Mouse (Mus musculus) limb, embryonic 10.5 days (tissue): Measurements from ENCODE around the gene Tsks. TPM values are rescaled to one million over a fixed set of nuclear protein-coding genes. Genes with fewer than 3 reads are reported as not detected.

Experiments
- DNase-seq: peaks from one replicate; pipeline ENCODE4 v3.0.0-alpha.2; 2017; ENCODE audit warnings: low spot score
- H3K27ac ChIP-seq: fragments of 300-500 bp; sonication (generic); 2 replicates; pipeline ENCODE4 v1.5.1; 2016; ENCODE audit warnings: mild to moderate bottlenecking
- H3K27me3 ChIP-seq: fragments of 300-500 bp; sonication (generic); 2 replicates; pipeline ENCODE4 v1.6.1; 2016; ENCODE audit warnings: low read depth, mild to moderate bottlenecking; ENCODE audit not compliant: poor library complexity, severe bottlenecking
- H3K36me3 ChIP-seq: fragments of 300-500 bp; sonication (generic); 2 replicates; pipeline ENCODE4 v1.6.1; 2016; ENCODE audit warnings: mild to moderate bottlenecking, moderate library complexity
- H3K4me1 ChIP-seq: fragments of 300-500 bp; sonication (generic); 2 replicates; pipeline ENCODE4 v1.6.1; 2016
- H3K4me3 ChIP-seq: fragments of 300-500 bp; sonication (generic); 2 replicates; pipeline ENCODE4 v1.5.1; 2016; ENCODE audit warnings: mild to moderate bottlenecking, moderate library complexity
- H3K9me3 ChIP-seq: fragments of 300-500 bp; sonication (generic); replicated peaks from 2 replicates; pipeline ENCODE4 v1.6.1; 2016; ENCODE audit warnings: mild to moderate bottlenecking
- WGBS: fragments of 180-500 bp; shearing (Covaris S2); methylation state at CpG from one replicate; pipeline ENCODE4 v1.1.7; 2016; 5-methylcytosine and 5-hydroxymethylcytosine counted together
- polyA plus RNA-seq: library from polyadenylated mRNA; unstranded; fragments of >200 nt; fragmentation: Nextera tagmentation; extraction: Ambion mirVana; gene quantifications from 2 replicates; pipeline ENCODE4 v1.2.1, GENCODE M21; 2016

Tsks gene
- polyA plus RNA-seq, 1 experiment from 2014 or later: 0.18 TPM

DNA sequence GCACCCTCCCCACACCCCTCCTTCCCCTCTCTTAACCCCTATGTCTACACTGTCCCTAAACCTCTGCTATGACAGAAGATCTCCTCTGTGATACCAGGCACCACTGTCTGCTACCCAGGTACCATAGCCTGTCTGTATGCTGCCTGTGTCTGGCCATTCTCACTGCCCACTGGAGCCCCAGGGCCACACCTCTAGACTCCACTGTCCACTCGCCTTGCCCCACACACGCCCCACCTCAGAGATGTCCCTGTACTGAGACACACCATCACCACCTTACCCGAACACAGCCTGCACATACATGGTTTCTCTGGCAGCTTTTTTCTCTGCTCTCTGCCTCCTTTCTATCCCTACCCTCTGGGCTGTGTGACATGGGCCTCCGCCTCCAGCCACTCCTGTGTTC is 26.1 kb upstream of the Tsks start:
- H3K27ac ChIP-seq: no peak overlapping the region
- no peaks in the 10 kb centered on the region for H3K9me3 ChIP-seq
- H3K4me1 ChIP-seq: no peaks in the 10 kb centered on the region
- DNase-seq: no peak
- 94% methylated on average over 4 of the region's 4 CpGs for WGBS
- H3K36me3 ChIP-seq: peaks cover 87% of the 10 kb centered on the region
- no peaks in the 10 kb centered on the region for H3K27me3 ChIP-seq
- H3K4me3 ChIP-seq: no peak overlapping the region

DNA sequence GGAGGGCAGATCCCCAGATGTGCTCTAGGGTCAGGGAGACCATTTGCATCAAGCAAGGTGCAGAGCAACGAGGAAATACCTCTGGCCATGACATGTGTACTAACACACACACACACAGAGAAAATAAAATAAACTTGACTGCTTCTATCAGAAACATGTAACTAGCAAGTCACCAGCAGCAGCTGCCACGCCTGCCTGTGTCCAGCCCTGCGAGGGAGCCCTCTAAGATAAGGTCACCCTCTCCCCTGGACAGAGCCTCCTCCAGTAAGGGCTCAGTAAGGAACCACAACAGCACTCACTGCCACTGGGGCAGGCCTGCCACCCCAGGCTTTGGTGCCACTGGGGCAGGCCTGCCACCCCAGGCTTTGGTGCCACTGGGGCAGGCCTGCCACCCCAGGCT is 24.8 kb upstream of the Tsks start:
- H3K4me1 ChIP-seq: no peaks in the 10 kb centered on the region
- 85% methylated on average over 3 of the region's 3 CpGs for WGBS
- no peak for DNase-seq

DNA sequence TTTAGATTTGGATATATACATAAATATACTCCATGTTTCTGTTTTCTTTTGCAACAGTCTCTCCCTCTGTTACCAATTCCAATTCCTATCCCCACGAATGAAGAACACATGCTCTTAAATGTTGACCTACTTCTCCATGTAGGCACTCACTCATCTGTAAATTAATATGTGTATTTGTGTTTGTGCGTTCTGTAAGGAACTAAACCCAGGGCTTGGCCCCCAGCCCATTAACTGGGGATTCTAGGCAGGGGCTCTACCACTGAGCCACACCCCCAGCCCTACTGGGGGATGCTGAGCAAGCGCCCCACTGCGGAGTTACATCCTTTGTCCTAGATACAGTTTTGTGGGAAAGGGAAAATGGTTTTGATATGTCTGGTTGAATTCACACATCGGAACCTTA is 23.9 kb upstream of the Tsks start:
- no peak overlapping the region for H3K27ac ChIP-seq
- H3K9me3 ChIP-seq: no peaks in the 10 kb centered on the region
- no peaks in the 10 kb centered on the region for H3K4me1 ChIP-seq
- peaks cover 87% of the 10 kb centered on the region for H3K36me3 ChIP-seq
- DNase-seq: no peak
- H3K27me3 ChIP-seq: no peaks in the 10 kb centered on the region
- WGBS: 92% methylated on average over 5 of the region's 5 CpGs
- no peak overlapping the region for H3K4me3 ChIP-seq

More for the DNA sequence above, 24.8 kb upstream of the Tsks start:
- H3K4me3 ChIP-seq: no peak overlapping the region
- no peaks in the 10 kb centered on the region for H3K27me3 ChIP-seq
- H3K27ac ChIP-seq: no peak overlapping the region
- H3K9me3 ChIP-seq: no peaks in the 10 kb centered on the region
- H3K36me3 ChIP-seq: peaks cover 87% of the 10 kb centered on the region

DNA sequence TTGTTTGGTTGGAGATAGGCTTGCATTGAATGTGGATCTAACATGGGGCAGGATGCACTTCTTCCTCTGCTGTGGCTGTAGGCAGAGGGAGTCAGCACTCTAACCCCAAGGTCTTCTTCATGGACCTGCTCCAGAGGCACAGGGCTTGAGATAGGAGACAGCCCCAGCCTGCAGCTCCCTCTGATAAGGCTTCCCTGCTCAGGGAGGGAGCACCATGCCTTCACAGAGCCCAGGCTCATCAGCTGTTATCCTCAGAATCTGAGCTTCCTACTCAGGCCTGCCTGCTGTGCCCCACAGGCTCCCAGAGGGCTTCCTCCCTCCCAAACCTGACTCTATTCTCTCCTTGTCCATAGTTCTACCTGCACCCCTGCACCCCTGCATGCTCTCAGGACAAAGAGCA is 20.5 kb upstream of the Tsks start:
- H3K9me3 ChIP-seq: no peaks in the 10 kb centered on the region
- no peak overlapping the region for H3K27ac ChIP-seq
- H3K36me3 ChIP-seq: peaks cover 79% of the 10 kb centered on the region
- peaks cover under 1% of the 10 kb centered on the region for H3K4me1 ChIP-seq
- H3K4me3 ChIP-seq: no peak overlapping the region
- no peaks in the 10 kb centered on the region for H3K27me3 ChIP-seq
- no peak for DNase-seq

DNA sequence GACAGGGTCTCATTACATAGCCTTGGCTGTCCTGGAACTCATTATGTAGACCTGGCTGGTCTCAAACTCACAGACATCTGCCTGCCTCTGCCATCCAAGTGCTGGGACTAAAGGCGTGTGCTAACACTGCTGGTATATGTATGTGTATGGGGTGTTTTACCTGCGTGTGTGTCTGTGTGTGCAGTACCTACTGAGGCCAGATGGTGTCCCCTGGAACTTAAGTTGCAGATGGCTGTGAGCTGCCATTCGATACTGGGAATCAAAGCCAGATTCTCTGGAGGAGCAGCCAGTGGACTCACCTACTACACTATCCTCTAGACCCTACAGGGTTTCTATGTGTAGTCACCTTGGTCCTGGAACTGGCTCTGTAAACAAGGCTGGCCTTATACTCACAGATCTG is 17.5 kb upstream of the Tsks start:
- Histone ChIP-seq H3K36me3 (peaks cover 60% of the 10 kb centered on the region), H3K27ac (no peak overlapping the region), H3K4me3 (no peak overlapping the region), H3K27me3 (no peaks in the 10 kb centered on the region), H3K4me1 (peaks cover 17% of the 10 kb centered on the region), H3K9me3 (no peaks in the 10 kb centered on the region)
- DNase-seq: no peak
- WGBS: 80% methylated on average over 3 of the region's 3 CpGs

DNA sequence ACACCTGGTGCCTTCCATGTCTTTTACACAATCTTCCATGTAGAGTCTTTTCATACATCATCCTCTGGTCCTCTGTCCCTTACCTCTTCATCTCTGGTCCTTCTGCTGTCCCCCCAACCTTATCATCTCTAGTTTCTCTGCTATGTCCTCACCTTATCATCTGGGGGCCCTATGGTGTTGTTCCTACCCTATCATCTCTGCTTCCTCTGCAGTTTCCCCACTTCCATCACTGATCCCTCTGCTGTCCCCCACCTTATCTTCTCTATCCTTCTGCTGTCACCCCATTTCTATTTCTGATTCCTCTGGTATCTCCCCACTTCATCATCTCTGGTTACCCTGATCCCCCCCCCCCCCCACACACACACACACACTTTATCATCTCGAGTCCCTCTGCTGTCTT is 14.4 kb upstream of the Tsks start:
- no peak for DNase-seq
- H3K36me3 ChIP-seq: peaks cover 31% of the 10 kb centered on the region
- no peaks in the 10 kb centered on the region for H3K27me3 ChIP-seq
- 0% methylated on average over 1 of the region's 1 CpGs for WGBS
- no peaks in the 10 kb centered on the region for H3K9me3 ChIP-seq
- peak overlapping the region; percentile 89 for H3K27ac ChIP-seq
- H3K4me1 ChIP-seq: peaks cover 19% of the 10 kb centered on the region
- H3K4me3 ChIP-seq: peak overlapping the region; percentile 97

DNA sequence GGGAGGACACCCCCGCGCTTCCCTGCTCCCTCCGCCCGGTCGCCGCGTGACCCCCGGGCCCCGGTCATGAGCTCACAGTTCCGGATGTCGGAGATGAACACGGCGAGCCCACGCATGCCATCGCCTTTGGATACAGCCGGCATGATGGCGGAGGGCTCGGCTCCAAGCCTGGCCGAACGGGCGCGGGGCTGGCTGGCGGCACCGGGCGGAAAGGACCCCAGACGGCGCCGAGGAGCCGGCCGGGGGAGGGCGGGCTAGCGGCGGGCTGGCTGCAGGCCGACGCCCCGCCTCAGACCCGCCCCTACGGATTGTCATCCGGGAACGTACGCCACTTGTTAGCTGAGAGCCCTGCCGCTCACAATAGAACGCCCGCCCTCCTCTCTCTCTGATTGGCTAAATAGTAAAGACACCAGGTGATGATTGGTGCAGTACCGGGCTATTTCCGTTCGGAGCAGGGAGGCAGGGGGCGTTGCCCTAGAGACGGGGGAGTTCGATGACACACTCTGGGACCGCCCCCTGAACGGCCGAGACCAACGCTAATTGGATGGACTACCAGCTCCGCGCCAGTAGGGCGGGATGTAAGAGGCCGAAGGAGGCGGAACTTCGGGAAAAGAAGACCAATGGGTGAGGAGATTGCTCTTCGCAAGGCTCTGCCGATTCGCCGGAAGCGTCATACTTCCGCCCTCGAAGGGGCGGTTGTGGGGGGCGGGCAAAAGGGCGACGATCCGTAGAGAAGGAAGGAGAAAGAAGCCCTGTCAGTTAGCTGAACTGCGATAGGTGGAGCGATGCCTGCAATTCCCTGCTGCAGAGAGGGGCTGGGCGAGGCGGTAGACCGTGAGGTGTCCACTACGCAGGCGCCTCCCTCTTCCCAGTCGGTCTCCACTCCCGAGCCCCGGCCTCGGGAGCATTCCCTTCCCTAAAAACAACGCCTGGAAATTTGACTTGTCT is 13.5 kb upstream of the Tsks start, which contains the start of gene Ap2a1:
TSS of gene Ap2a1 (minus strand) at position 293 of the 948 bp plus-strand sequence.
- DNase-seq: peak; percentile 96
- H3K27me3 ChIP-seq: no peaks in the 10 kb centered on the region
- peak within 1 kb of the TSS; percentile 97 for H3K4me3 ChIP-seq
- peaks cover 19% of the 10 kb centered on the region for H3K4me1 ChIP-seq
- H3K36me3 ChIP-seq: peaks cover 22% of the 10 kb centered on the region
- peak within 1 kb of the TSS; percentile 89 for H3K27ac ChIP-seq
- WGBS: under 1% methylated on average over 84 of the region's 84 CpGs
- no peaks in the 10 kb centered on the region for H3K9me3 ChIP-seq

DNA sequence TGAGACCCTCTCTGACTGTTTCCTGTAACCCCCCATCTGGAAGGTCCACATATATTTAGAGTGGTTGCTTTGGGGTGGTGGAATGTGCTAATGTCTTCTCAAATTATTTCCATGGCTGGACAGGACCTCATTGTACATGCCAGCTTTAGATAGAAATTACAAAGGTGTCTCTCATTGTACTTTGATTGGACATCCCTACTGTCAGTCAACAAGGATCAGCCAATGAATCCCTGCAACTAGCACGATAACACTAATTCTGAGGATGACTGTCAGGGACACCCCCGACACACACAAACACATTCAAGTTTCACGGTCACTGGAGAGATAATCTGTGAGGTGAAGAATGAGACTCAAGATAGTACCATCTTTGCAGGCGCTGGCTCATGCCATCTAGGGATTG is 4.3 kb upstream of the Tsks start:
- H3K36me3 ChIP-seq: no peaks in the 10 kb centered on the region
- no peak overlapping the region for H3K4me3 ChIP-seq
- 89% methylated on average over 4 of the region's 4 CpGs for WGBS
- no peaks in the 10 kb centered on the region for H3K4me1 ChIP-seq
- no peak overlapping the region for H3K27ac ChIP-seq
- DNase-seq: no peak
- no peaks in the 10 kb centered on the region for H3K27me3 ChIP-seq
- no peaks in the 10 kb centered on the region for H3K9me3 ChIP-seq

DNA sequence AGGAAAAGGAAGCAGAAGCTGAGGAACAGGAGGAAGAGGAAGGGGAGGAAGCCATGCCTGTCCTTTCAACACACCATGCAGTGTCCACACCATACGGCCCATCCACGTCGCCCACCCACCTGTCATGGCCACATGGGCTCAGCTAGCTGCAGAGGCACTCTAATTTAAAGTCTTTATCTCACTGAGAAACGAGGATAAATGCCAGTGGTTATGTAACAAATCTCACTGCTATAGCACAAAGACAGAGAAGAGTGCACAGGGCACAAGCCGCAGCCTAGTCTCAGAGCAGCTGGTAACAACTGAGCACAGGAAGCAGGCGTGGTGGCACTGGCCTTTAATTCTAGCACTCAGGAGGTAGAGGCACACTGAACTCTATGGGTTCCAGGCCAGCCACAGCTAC is 6.9 kb downstream of the Tsks start:
- 79% methylated on average over 6 of the region's 6 CpGs for WGBS
- peaks cover 19% of the 10 kb centered on the region for H3K4me1 ChIP-seq
- no peak overlapping the region for H3K4me3 ChIP-seq
- H3K27ac ChIP-seq: no peak overlapping the region
- H3K9me3 ChIP-seq: no peaks in the 10 kb centered on the region
- H3K36me3 ChIP-seq: no peaks in the 10 kb centered on the region
- no peak for DNase-seq
- peaks cover 46% of the 10 kb centered on the region for H3K27me3 ChIP-seq

DNA sequence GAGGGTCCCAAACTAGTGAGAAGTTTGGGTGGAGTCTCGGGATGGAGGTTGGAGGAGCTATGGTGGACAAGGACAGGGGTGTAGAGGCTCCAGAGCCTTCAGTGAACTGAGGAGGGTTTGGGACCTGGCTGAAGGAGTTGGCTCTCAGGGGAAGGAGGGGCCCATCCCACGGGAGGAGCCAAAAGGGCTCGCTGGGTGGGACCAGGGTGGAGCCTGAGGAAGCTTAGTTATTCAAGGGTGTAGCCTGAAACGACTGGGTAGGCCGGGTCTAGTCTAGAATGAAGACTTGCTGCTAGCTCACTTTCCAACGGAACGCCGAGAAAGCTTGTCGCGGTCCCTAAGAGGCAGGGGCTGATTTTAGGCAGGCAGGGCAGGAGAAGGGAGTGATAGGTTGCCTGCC is 9.0 kb downstream of the Tsks start:
- WGBS: 1% methylated on average over 10 of the region's 10 CpGs
- Histone ChIP-seq H3K27me3 (peaks cover 46% of the 10 kb centered on the region), H3K4me3 (peak overlapping the region; percentile 56), H3K4me1 (peaks cover 23% of the 10 kb centered on the region), H3K9me3 (no peaks in the 10 kb centered on the region), H3K27ac (peak overlapping the region; percentile 69), H3K36me3 (no peaks in the 10 kb centered on the region)
- peak; percentile 69 for DNase-seq

DNA sequence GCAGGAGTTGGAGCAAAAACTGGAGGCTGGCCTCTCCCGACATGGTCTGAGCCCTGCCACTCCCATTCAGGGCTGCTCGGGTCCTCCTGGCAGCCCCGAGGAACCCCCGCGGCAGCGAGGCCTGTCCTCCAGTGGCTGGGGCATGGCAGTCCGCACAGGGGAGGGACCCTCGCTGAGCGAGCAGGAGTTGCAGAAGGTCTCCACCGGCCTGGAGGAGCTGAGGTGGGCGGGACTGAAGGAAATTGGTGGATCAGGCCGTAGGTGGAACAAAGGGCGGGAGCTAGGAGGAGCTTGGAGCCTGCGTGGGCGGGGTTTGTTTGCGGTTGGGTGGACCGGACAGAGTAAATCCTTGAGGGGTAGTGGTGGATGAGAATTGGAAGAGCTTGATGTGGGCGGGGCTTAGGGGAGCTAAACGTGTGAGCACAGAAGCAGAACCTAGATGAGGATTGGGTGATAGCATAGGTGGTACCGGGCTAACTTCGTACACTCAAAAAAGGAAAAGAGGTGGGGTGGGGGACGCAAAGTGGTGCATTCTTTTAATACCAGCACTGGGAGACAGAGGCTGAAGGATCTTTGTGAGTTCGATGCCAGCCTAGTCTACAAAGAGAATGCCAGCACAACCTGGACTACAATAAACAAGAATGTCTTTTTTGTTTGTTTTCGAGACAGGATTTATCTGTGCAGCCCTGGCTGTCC is 9.8 kb downstream of the Tsks start:
- Histone ChIP-seq H3K27ac (peak overlapping the region; percentile 69), H3K27me3 (peaks cover 42% of the 10 kb centered on the region), H3K4me3 (peak overlapping the region; percentile 56), H3K36me3 (no peaks in the 10 kb centered on the region), H3K9me3 (no peaks in the 10 kb centered on the region), H3K4me1 (peaks cover 23% of the 10 kb centered on the region)
- DNase-seq: peak; percentile 87
- 6% methylated on average over 24 of the region's 24 CpGs for WGBS

DNA sequence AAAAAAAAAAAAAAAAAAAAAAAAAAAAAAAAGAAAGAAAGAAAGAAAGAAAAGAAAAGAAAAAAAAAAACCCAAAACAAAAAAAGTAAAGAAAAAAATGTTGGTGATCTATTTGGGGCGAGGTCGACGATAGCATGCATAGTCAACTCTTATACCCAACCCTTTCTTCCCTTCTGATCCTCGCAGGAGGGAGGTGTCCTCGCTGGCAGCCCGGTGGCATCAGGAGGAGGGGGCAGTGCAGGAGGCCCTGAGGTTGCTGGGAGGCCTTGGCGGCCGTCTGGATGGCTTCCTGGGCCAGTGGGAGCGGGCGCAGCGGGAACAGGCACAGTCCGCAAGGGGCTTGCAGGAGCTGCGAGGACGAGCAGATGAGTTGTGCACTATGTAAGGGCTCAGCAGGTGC is 10.6 kb downstream of the Tsks start:
- Histone ChIP-seq H3K9me3 (no peaks in the 10 kb centered on the region), H3K36me3 (no peaks in the 10 kb centered on the region), H3K27ac (no peak overlapping the region), H3K4me3 (no peak overlapping the region), H3K4me1 (peaks cover 23% of the 10 kb centered on the region), H3K27me3 (peaks cover 34% of the 10 kb centered on the region)
- DNase-seq: no peak
- 61% methylated on average over 14 of the region's 14 CpGs for WGBS
